Mouse (Mus musculus) thymus, postnatal 4 days (tissue): ENCODE results near the gene Rsrc2.
"Not testable (repeated sequence)": the region's sequence is repeated elsewhere in the genome, so short reads cannot be mapped to it uniquely, and the experiment has no call there.

Experiments
- DNase-seq: peaks from one replicate; pipeline ENCODE4 v3.0.0; 2021

Rsrc2 gene

DNA sequence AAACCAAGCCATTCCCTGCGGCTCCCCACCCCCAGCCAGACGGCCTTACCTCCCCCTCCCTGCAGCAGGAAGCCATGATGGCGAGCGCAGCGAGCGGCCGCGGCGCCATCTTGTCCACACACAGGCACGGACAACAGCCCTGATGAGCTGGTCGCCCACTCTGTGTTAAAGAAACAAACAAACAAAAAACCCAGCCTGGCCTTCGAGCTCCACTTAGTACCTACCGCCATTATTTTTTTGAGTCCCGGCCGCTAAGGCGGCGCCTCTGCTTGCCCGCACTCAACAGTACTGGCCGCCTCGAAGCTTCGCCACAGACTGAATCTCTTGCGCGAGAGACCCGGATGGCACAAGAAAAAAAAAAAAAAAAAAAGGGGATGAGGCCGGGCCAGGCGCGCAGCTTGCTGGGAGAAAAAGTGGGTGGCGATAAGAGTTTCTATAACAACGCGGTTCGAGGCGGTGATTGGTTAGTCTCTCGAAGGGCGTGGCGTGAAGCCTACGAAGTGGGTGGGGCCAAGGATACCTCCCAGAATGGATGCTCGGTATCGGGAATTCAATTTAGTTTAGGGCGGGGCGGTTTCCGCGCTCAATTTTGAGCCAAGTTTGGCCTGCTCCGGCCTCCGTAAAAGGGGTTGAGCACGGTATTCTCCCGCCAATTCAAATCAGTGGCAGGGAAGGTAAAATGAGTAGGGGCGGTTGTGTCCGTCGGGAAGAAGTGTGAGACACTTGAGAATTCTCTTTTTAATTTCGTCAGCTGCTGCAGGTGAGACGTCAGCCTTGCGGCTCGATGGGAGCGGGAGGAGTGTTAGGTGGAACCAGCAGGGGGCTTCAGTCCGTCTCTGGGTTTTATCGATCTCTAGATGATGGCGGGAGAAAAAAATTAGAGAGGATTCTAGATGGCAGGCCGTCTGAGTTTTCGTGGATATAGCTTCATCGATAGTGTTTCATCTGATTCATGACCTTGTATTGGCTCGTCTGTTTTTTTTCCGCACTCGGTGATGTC lies at the start of gene Rsrc2, which contains the start of gene Kntc1:
TSS of gene Rsrc2 (minus strand) at position 350 of the 1,000 bp plus-strand sequence.
TSS of gene Kntc1 (plus strand) at position 652 of the 1,000 bp plus-strand sequence.
- peak; percentile 98 for DNase-seq

DNA sequence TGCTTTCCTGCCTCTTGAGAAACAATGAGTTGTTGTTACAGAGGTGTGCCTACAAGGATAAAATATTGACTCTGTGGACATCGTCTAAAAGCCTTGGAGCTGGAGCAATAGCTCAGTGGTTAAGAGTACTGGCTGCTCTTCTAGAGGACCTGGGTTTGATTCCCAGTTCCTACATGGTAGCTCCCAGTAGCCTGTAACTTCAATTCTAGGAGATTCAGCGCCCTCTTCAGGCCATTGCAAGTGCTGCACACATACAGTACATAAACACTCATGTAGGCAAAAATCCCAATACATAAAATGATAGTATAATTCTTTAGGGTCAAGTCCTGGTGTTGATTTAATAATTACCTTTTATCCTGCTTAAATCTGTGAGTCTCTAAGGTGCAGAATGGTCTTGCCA lies 43.9 kb upstream of the Rsrc2 start:
- no peak for DNase-seq

DNA sequence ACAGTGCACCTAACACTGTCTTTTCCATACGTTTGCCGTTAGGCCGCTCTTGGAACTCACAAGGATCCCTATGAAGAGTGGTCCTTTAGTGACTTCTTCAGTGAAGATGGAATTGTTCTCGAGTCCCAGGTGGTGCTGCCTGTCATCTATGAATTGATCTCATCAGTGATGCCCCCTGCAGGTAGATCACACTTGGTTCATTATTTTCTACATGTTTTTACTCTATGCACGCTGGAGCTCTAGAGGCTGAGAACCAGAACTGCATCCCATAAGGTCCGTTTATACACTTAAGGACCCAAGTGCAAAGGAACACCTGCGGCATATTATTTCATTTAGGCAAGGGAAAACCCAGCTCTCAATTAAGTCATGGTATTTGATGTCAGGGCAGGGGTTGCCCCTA lies 39.8 kb upstream of the Rsrc2 start:
- no peak for DNase-seq

DNA sequence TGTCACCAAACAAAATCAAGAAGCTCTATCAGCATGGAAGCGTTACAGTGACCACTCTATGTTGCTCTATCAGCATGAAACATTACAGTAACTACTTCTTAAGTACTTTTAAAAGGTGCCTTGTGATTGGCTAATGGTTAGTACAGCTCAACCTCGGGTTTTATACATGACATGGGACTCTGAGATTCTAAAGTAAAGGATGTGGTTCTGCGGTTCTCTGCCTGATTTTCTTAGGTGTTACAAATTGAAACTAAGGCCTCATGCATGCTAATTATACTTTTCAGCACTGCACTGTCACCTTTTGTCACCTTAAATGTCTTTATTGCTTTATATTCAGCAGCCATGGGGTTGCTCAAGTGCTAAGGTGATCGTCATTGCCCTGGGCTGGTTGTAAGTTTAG lies 32.6 kb upstream of the Rsrc2 start:
- no peak for DNase-seq

DNA sequence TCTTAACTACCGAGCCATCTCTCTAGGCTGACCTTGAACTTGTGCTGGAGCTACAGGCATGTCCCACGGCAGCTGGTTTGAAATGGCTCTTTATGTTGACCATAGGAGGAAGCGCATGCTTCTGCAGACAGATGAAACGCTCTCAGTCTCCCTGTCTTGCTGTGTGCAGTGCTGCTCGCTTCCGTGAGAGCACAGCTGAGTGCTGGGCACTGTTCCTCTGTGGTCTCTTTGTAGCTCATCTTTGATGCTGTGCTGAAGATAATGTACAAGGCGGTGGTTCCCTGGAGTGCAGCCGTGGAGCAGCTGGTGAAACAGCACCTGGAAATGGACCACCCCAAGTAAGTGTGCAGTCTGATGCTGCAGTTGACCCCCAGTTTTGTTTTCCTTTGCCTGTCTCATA lies 31.5 kb upstream of the Rsrc2 start:
- peak; percentile 60 for DNase-seq

DNA sequence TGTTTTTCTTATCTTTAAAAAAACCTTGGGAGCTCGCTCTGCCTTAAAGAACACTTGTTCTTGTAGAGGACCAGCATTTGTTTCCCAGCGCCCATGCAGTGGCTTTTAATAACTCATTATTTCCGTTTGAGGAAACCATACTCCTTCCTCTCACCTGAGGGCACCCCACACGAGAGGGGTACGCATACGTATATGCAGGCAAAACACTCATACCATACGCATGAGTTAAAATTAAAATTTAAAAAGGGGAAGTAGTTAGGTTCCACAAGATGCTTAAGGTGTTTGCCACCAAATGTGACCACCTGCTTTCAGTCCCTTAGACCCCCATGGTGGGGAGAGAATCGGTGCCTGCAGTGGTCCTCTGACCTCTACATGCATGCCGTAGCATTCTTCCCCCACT lies 24.2 kb upstream of the Rsrc2 start:
- no peak for DNase-seq

GRCm38 (mm10) chr5:123766455-123766854 lies 17.2 kb upstream of the Rsrc2 start:
- DNase-seq = not testable (repeated sequence)

- no peak for DNase-seq
These were observed 16.3 kb upstream of the Rsrc2 start for GRCm38 (mm10) chr5:123765506-123765905.

- peak; percentile 28 for DNase-seq
These were observed 712 bp downstream of the Rsrc2 start for GRCm38 (mm10) chr5:123748339-123749064.

- no peak for DNase-seq
These were observed 1.6 kb downstream of the Rsrc2 start for GRCm38 (mm10) chr5:123747604-123748003.

GRCm38 (mm10) chr5:123746253-123746652 lies 3.0 kb downstream of the Rsrc2 start:
- no peak for DNase-seq

DNA sequence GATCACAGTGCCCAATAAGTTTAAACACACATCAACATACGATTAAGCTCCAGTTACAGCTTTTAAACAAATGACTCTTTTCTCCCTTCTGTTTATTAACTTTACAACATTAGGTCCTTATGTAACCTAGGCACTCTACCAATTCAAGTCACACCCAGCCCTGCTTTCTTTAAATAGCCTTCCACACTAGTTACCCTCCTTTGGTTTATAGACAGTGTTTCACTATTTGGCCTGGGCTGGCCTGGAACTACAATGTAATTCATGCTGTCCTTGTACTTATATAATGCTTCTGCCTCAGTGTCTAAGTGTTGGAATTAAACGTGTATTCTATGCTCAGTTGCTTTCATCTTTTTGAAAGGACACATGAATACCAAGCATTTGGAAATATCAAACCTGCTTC lies 4.9 kb downstream of the Rsrc2 start:
- no peak for DNase-seq

GRCm38 (mm10) chr5:123730981-123731380 lies 18.2 kb downstream of the Rsrc2 start:
- DNase-seq = no peak

DNA sequence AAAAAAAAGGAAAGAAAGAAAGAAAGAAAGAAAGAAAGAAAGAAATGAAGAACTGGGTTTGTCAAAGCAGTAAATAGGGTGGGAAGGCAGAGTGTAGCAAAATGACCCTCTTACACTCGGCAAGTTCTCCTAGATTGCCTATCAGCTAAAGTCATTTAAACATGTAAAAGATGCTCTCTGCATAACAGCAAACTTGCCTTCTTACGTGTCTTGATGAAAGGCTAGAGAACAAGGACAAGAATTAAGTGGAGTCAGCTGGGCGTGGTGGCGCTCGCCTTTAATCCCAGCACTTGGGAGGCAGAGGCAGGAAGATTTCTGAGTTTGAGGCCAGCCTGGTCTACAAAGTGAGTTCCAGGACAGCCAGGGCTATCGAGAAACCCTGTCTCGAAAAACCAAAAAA lies 25.4 kb downstream of the Rsrc2 start:
- DNase-seq = not testable (repeated sequence)

- peak; percentile 90 for DNase-seq
These were observed 28.6 kb downstream of the Rsrc2 start, which contains the start of gene Zcchc8 for GRCm38 (mm10) chr5:123720328-123721311. TSS of gene Zcchc8 (minus strand) at chr5:123721100.

DNA sequence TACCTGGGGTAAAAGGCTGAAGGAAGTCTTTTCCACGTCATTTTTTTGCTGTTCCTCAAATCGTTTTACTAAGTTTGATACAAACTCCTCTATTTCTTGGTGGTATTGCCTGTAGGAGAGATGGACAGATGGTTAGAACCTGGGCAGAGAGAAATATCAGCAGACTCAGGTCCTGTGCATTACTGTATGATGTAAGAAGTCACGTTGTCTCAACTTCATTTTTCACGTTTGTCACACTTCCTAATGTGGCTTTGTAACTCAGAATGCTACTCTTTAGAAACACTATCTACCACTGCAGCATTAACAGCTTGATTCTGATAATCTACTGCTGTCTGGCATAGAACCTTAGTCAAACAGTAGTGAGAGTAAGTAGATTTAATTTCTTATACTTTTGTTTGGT lies 34.6 kb downstream of the Rsrc2 start:
- DNase-seq = no peak

- DNase-seq = no peak
These were observed 35.4 kb downstream of the Rsrc2 start for GRCm38 (mm10) chr5:123713782-123714181.

- no peak for DNase-seq
These were observed 39.6 kb downstream of the Rsrc2 start for GRCm38 (mm10) chr5:123709571-123709970.

DNA sequence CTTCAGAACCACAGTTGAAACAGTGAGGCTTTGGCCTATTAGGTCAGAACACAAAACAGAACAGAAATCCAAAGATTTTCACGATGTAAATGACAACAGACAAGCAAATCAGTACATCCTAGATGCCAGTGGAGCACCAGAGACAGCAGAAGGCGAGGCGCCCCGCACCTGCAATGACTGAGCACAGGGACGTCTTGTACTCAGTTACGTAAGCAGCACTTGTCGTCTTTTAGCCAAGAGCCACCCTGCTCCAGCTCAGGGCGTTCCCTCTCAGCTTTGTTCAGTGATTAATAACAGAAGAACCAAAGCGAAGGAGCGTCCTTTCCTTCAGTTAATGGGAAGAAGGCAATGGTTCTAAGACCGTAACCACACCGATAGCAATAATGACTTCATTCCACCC lies 40.6 kb downstream of the Rsrc2 start:
- DNase-seq = no peak

DNA sequence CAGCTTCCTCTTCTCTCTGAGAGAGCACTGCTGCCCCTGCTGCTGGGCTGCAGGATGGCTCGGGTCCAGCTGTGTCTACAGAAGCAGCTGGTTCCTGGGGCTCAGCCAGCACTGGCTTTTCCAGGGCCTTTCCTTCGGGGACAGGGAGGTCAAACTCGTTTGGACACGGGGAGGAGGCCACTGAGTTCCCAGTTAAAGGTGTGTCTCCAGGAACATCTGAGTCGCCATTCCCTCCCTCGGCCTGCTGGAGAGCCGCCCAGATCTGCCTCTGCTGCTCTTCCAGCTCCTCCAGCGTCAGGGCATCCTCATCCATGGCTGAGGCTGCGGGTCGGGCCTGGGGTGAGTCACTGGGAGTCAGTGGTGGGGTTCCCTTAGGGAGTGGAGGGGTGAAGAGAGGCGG lies 48.6 kb downstream of the Rsrc2 start:
- DNase-seq = no peak

- peak; percentile 89 for DNase-seq
These were observed 50.0 kb downstream of the Rsrc2 start for GRCm38 (mm10) chr5:123699198-123699597.

GRCm38 (mm10) chr5:123696961-123697360 lies 52.3 kb downstream of the Rsrc2 start:
- no peak for DNase-seq
